Mouse (Mus musculus) cerebellum, adult 2 months (tissue): Measurements from ENCODE around the gene Plcb4. TPM values are rescaled to one million over a fixed set of nuclear protein-coding genes. Genes with fewer than 3 reads are reported as not detected.

Experiments used
- DNase-seq, 2 experiments: peaks; one replicate each; pipeline ENCODE4 v3.0.0; 2021
- H3K27ac ChIP-seq: fragments of 200-500 bp; 2 replicates; pipeline ENCODE4 v1.5.1; 2012; ENCODE audit warnings: low read length, control low read depth, inconsistent platforms; ENCODE audit not compliant: insufficient read depth
- H3K27me3 ChIP-seq: fragments of 200-500 bp; 2 replicates; pipeline ENCODE4 v1.6.1; 2012; ENCODE audit warnings: inconsistent platforms, mild to moderate bottlenecking, low read length, moderate library complexity; ENCODE audit not compliant: control insufficient read depth, insufficient read depth
- H3K4me1 ChIP-seq: fragments of 200-500 bp; 2 replicates; pipeline ENCODE4 v1.6.1; 2011; ENCODE audit warnings: low read length; ENCODE audit not compliant: control insufficient read depth, insufficient read depth
- H3K4me3 ChIP-seq: fragments of 200-500 bp; replicated peaks from 2 replicates; pipeline ENCODE3; 2011; ENCODE audit warnings: mild to moderate bottlenecking, low read depth, low read length, control low read depth; ENCODE audit not compliant: insufficient read depth
- CTCF ChIP-seq: fragments of 200-500 bp; IDR thresholded peaks from 2 replicates; pipeline ENCODE4 v1.5.1; 2011; ENCODE audit warnings: low read depth, mild to moderate bottlenecking, control low read depth, low read length, moderate library complexity, borderline replicate concordance; ENCODE audit not compliant: insufficient read depth
- POLR2A ChIP-seq: fragments of 200-500 bp; IDR thresholded peaks from 2 replicates; pipeline ENCODE4 v1.6.1; 2011; ENCODE audit warnings: low read length, control low read depth, borderline replicate concordance; ENCODE audit not compliant: insufficient read depth
- WGBS: fragments of 180-500 bp; shearing (Covaris S2); methylation state at CpG from one replicate; pipeline ENCODE4 v1.1.7; 2018; 5-methylcytosine and 5-hydroxymethylcytosine counted together
- polyA plus RNA-seq: library from polyadenylated mRNA; depleted of rRNA; stranded (reverse); fragments of >200 nt; gene quantifications from 2 replicates; pipeline ENCODE4 v1.2.3, GENCODE M21; 2012

Gene Plcb4
- polyA plus RNA-seq, 1 experiment: 166 TPM

DNA sequence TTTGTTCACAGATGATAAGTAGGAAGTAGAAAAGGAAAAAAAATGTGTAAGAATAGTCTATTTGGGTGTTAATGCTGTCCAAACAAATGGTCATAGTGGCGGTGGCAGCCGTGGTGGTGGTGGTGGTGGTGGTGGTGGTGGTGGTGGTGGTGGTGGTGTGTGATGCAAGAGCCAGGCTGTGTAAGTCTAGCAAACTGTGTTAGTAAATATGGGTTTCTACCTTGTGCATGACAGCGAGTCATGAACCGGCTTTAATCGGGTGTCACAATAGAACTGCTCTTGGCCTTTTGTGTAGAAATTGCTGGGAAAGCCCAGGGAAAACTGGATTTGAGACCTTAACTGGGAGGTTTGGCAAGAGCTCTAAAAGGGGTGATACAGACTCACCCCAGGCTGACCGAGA lies 188.9 kb downstream of the Plcb4 start:
- H3K4me3 ChIP-seq: no peak overlapping the region
- H3K4me1 ChIP-seq: peaks cover 37% of the 10 kb centered on the region
- no peak for DNase-seq
- no peaks in the 10 kb centered on the region for H3K27me3 ChIP-seq
- TF ChIP-seq CTCF (no peak), POLR2A (no peak)
- WGBS: 85% methylated on average over 6 of the region's 6 CpGs
- H3K27ac ChIP-seq: no peak overlapping the region; the same call in 1 of the 2 replicates

DNA sequence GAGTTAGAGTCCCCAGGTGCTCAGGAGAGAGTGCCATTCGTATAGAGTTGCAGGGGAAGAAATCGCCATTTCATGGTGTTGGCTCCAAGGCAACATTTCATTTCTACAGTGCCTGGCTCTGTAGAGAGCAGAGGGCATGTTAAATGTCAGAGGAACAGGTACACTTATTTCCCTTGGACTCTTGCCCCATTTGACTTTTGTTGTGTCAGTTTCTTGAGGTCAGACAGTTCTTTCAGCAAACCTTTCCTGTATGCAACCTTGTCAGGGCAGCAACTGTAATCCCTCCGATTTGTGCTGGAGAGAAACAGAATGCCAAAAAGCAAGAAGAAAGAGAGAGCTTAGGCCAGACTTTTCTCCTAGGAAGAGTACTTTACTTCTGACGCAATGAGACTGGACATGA lies 189.4 kb downstream of the Plcb4 start:
- Histone ChIP-seq H3K4me3 (no peak overlapping the region), H3K27me3 (no peaks in the 10 kb centered on the region), H3K27ac (no peak overlapping the region; the same call in 1 of the 2 replicates), H3K4me1 (peaks cover 33% of the 10 kb centered on the region)
- TF ChIP-seq CTCF: no peak
- TF ChIP-seq POLR2A: no peak
- DNase-seq: no peak
- WGBS: 70% methylated on average over 4 of the region's 4 CpGs

DNA sequence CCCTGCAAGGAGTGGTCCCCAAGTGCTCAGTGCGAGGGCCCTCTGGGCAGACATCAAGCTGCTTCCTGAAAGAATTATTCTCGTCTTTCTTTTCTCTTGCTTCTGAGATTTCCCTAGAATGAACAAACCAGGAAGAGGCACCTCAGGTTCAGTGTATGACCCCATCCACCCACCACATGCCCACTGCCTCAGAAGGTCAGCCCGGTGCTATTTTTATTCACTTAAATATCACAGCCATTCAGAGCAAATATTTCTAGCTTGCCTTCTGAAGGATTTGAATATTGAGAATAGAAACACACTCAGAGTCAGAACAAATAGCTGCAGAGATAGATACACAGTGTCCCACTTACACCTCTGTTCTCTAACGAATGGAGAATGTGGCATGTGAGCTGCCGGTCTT lies 193.2 kb downstream of the Plcb4 start:
- WGBS: 84% methylated on average over 5 of the region's 5 CpGs
- no peak for TF ChIP-seq POLR2A
- TF ChIP-seq CTCF: no peak
- no peak overlapping the region for H3K4me3 ChIP-seq
- H3K27ac ChIP-seq: peak overlapping the region; percentile 8; the same call in 1 of the 2 replicates
- DNase-seq: peak in 1 of 2 experiments; percentile 15
- peaks cover 24% of the 10 kb centered on the region for H3K4me1 ChIP-seq
- H3K27me3 ChIP-seq: no peaks in the 10 kb centered on the region

DNA sequence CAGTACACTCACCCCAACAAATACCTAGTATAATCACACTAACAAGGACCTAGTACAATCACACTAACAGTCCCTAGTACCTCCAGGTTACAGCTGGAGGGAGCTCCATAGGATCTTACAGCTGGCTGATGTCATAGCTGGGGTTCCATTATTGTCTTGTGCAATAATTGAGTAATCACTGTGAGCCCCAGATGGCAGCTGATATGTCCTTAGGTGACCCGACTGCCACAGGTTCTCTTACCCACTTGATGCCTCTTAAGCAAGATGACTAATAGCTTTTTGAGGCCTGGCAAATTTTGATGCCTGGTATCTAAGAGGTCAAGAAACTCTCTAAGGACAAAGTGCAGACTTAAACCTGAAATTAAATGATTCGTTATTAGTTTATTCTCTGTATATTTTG lies 194.3 kb downstream of the Plcb4 start:
- H3K4me3 ChIP-seq: no peak overlapping the region
- no peak for TF ChIP-seq CTCF
- H3K27me3 ChIP-seq: no peaks in the 10 kb centered on the region
- no peak overlapping the region for H3K27ac ChIP-seq
- DNase-seq: peak in 1 of 2 experiments; percentile 23
- H3K4me1 ChIP-seq: peaks cover 14% of the 10 kb centered on the region; the same call in 1 of the 2 replicates
- 76% methylated on average over 2 of the region's 2 CpGs for WGBS

DNA sequence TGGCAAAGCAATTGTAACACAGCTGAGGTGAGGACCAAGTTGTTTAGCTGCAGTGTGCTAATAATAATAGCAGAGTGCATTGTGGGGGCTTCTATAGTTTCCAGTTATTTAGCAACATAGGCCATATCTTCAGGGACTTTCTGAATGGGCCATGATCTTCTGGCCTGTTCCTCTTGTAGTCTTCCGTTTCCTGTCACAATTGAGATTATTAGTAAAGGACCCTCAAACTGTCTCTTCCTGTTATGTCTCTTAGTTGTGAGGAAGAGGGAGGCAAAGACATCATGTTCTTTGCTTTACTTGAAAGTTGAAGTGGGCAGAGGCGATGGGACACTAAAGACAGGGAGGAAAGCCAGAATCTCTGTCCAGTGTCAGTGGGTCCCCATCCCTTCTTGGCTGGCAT lies 195.2 kb downstream of the Plcb4 start:
- Histone ChIP-seq H3K4me3 (no peak overlapping the region), H3K27ac (peak overlapping the region; percentile 28; the same call in 1 of the 2 replicates), H3K27me3 (no peaks in the 10 kb centered on the region), H3K4me1 (peaks cover 9% of the 10 kb centered on the region; the same call in 1 of the 2 replicates)
- DNase-seq: peak in 1 of 2 experiments; percentile 29
- no peak for TF ChIP-seq CTCF
- TF ChIP-seq POLR2A: no peak
- WGBS: 74% methylated on average over 2 of the region's 2 CpGs

DNA sequence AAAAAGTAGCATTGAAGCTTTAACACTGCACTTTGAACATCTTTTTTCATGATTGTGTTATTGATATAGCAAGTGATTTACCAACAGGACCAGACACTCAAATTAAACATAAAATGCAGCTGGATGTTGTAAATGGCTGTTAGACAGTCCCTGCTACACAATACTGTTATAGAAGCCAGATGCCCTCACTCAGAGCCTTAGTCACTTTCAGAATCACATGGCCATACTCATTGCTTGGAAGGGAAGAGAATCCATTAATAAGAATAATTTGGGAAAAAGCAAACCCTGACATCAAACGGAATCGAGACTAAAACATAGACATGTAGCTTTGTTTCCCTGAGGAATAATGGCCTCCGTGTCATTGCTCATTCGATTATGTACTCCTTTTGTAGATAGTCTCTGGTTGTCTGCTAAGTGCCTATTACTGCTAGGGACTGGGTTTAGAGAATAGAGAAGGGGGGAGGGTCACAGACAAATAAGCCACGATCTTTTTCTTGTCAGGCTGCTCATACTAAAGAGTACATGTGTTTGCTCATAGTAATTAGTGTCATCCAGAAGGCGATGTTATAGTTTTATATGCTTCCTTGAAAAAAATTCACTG lies 197.2 kb downstream of the Plcb4 start:
- no peak for DNase-seq
- no peak overlapping the region for H3K4me3 ChIP-seq
- H3K27ac ChIP-seq: no peak overlapping the region
- TF ChIP-seq POLR2A: no peak
- TF ChIP-seq CTCF: no peak
- 84% methylated on average over 6 of the region's 6 CpGs for WGBS
- H3K4me1 ChIP-seq: peaks cover 9% of the 10 kb centered on the region; the same call in 1 of the 2 replicates
- H3K27me3 ChIP-seq: no peaks in the 10 kb centered on the region

DNA sequence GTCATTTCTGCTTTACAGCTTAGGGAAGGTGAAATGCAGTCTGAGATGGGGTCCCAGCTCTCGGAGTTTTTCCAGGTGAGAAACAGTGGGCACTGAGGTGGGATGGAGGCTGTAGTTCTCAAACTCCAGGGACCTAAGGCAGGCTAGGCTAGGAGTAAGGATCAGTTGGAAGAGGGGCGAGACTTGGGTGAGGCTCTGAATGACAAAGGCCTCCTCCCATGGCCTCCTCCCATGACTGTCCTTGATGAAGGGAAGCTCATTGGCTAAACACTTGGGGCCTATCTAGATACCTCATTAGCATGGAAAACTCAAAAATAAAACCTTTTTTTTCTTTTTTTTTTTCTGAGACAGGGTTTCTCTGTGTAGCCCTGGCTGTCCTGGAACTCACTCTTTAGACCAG lies 198.0 kb downstream of the Plcb4 start:
- 97% methylated on average over 2 of the region's 2 CpGs for WGBS
- TF ChIP-seq POLR2A: no peak

DNA sequence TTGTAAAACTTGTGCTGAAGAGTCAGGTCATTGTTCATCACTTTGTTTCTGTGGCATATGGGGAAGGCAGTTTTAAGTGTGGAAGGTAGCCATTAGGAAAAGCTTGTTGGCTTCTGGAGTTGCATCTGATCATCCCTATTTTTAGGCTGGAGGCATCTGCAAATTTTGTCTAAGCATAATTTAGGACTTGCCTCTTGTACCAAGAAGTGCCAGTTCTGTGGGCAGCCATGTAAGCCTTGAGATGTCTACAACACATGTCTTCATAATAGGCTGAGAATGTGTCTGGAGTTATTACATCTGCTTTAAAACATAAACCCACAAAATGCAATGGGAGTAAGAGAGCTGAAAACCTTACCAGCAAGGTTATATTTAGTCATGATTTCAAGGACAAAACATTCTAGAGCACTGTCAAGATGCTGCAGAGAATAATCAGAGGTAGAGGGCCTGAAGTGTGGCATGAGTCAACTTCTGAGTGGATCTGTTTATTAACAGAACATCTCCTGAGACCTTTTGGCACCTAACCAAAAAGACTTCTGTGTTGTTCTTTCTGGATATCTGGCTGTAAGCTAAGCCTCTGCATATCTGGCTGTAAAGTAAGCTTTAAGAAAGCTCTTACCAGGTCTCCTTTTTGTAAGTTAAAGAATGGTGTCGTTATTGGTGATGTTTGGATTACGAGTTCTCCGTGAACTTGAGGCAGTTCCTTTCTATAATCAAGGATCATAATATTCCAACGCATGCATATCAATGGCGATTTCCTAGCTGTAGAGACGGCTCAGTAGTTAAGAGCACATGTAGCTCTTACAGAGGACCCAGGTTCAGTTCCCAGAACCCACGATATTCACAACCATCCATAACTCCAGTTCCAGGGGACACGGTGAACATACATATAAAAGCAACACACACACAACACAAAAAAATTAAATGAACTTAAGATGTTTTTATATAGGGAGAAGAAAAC lies 203.0 kb downstream of the Plcb4 start:
- Histone ChIP-seq H3K4me3 (no peak overlapping the region), H3K27ac (no peak overlapping the region; the same call in 1 of the 2 replicates), H3K27me3 (no peaks in the 10 kb centered on the region), H3K4me1 (peaks cover 15% of the 10 kb centered on the region; the same call in 1 of the 2 replicates)
- 93% methylated on average over 8 of the region's 8 CpGs for WGBS
- TF ChIP-seq POLR2A (no peak), CTCF (no peak)
- no peak for DNase-seq

More for the DNA sequence above, 198.0 kb downstream of the Plcb4 start:
- H3K4me1 ChIP-seq: peaks cover 12% of the 10 kb centered on the region; the same call in 1 of the 2 replicates
- peak overlapping the region; percentile 34; the same call in 1 of the 2 replicates for H3K27ac ChIP-seq
- H3K27me3 ChIP-seq: no peaks in the 10 kb centered on the region
- DNase-seq: no peak
- H3K4me3 ChIP-seq: no peak overlapping the region
